Mouse (Mus musculus) c-Kit-positive CD71-negative TER-119-negative erythroid progenitor cells, embryonic 14.5 days (primary cell): ENCODE measurements around the gene Kdm5b.
A peak's percentile ranks its signal among the peaks of the same experiment; 100 is the strongest.
"Not testable (repeated sequence)": the region's sequence is repeated elsewhere in the genome, so short reads cannot be mapped to it uniquely, and the experiment has no call there.

Experiments
- DNase-seq: peaks from one replicate; pipeline ENCODE4 v3.0.0-alpha.2; 2013; ENCODE audit warnings: low read depth

Gene Kdm5b

GRCm38 (mm10) chr1:134559976-134560375 lies at the start of gene Kdm5b:
Kdm5b (plus strand) TSS chr1:134560171.
- no peak for DNase-seq

GRCm38 (mm10) chr1:134512183-134512582 lies 47.8 kb upstream of the Kdm5b start:
- DNase-seq, result no peak

- no peak for DNase-seq
These were observed 47.4 kb upstream of the Kdm5b start for GRCm38 (mm10) chr1:134512584-134512983.

GRCm38 (mm10) chr1:134513312-134513860 lies 46.6 kb upstream of the Kdm5b start:
- no peak for DNase-seq

GRCm38 (mm10) chr1:134513876-134514590 lies 45.9 kb upstream of the Kdm5b start:
- DNase-seq, result no peak

GRCm38 (mm10) chr1:134515891-134516290 lies 44.1 kb upstream of the Kdm5b start:
- DNase-seq, result no peak

- no peak for DNase-seq
These were observed 43.3 kb upstream of the Kdm5b start for GRCm38 (mm10) chr1:134516491-134517198.

- not testable (repeated sequence) for DNase-seq
These were observed 42.1 kb upstream of the Kdm5b start for GRCm38 (mm10) chr1:134517841-134518240.

- DNase-seq, result peak; percentile 89
These were observed 41.3 kb upstream of the Kdm5b start for GRCm38 (mm10) chr1:134518677-134519076.

GRCm38 (mm10) chr1:134519201-134519600 lies 40.8 kb upstream of the Kdm5b start:
- DNase-seq, result not testable (repeated sequence)

GRCm38 (mm10) chr1:134520001-134520721 lies 39.8 kb upstream of the Kdm5b start:
- no peak for DNase-seq

GRCm38 (mm10) chr1:134521163-134521562 lies 38.8 kb upstream of the Kdm5b start:
- no peak for DNase-seq

GRCm38 (mm10) chr1:134522325-134522724 lies 37.6 kb upstream of the Kdm5b start:
- DNase-seq, result no peak

- no peak for DNase-seq
These were observed 35.5 kb upstream of the Kdm5b start for GRCm38 (mm10) chr1:134524424-134524823.

GRCm38 (mm10) chr1:134525015-134525414 lies 35.0 kb upstream of the Kdm5b start:
- DNase-seq, result no peak

- no peak for DNase-seq
These were observed 33.2 kb upstream of the Kdm5b start for GRCm38 (mm10) chr1:134526752-134527151.

GRCm38 (mm10) chr1:134530618-134531017 lies 29.4 kb upstream of the Kdm5b start:
- no peak for DNase-seq

GRCm38 (mm10) chr1:134533710-134534109 lies 26.3 kb upstream of the Kdm5b start:
- DNase-seq, result not testable (repeated sequence)

- DNase-seq, result no peak
These were observed 24.9 kb upstream of the Kdm5b start for GRCm38 (mm10) chr1:134535054-134535453.

- no peak for DNase-seq
These were observed 24.5 kb upstream of the Kdm5b start for GRCm38 (mm10) chr1:134535513-134535912.

GRCm38 (mm10) chr1:134540610-134541009 lies 19.4 kb upstream of the Kdm5b start:
- DNase-seq, result no peak

GRCm38 (mm10) chr1:134548231-134548630 lies 11.7 kb upstream of the Kdm5b start:
- no peak for DNase-seq
